Mouse (Mus musculus) c-Kit-negative CD71-positive TER-119-positive erythroid progenitor cells, embryonic 14.5 days (primary cell): ENCODE results near the gene Tmem39b.

Experiments used
- DNase-seq: peaks from one replicate; pipeline ENCODE4 v3.0.0-alpha.2; 2013; ENCODE audit warnings: low read depth, low spot score

Tmem39b gene

GRCm38 (mm10) chr4:129683901-129684493, 12.6 kb downstream of the Tmem39b start:
- no peak for DNase-seq

- DNase-seq, result no peak
These were observed 14.8 kb downstream of the Tmem39b start for GRCm38 (mm10) chr4:129681837-129682236.

GRCm38 (mm10) chr4:129672878-129673449, 23.7 kb downstream of the Tmem39b start:
- no peak for DNase-seq

- DNase-seq, result peak; percentile 73
These were observed 24.4 kb downstream of the Tmem39b start, which contains the start of gene Kpna6 for GRCm38 (mm10) chr4:129672083-129672877. Gene Kpna6 (minus strand): TSS chr4:129672767.

- DNase-seq, result peak; percentile 64
These were observed 25.1 kb downstream of the Tmem39b start for GRCm38 (mm10) chr4:129671491-129672082.

- DNase-seq, result no peak
These were observed 34.3 kb downstream of the Tmem39b start for GRCm38 (mm10) chr4:129662255-129662813.

- no peak for DNase-seq
These were observed 35.1 kb downstream of the Tmem39b start for GRCm38 (mm10) chr4:129661584-129661983.

GRCm38 (mm10) chr4:129654770-129655169, 41.9 kb downstream of the Tmem39b start:
- no peak for DNase-seq

GRCm38 (mm10) chr4:129650359-129650758, 46.3 kb downstream of the Tmem39b start:
- no peak for DNase-seq

- no peak for DNase-seq
These were observed 48.0 kb downstream of the Tmem39b start for GRCm38 (mm10) chr4:129648656-129649055.

- DNase-seq, result no peak
These were observed 51.4 kb downstream of the Tmem39b start for GRCm38 (mm10) chr4:129645204-129645603.

GRCm38 (mm10) chr4:129641756-129642155, 54.9 kb downstream of the Tmem39b start:
- DNase-seq, result no peak

- DNase-seq, result peak; percentile 87
These were observed 55.8 kb downstream of the Tmem39b start, which contains the start of gene Txlna for GRCm38 (mm10) chr4:129640638-129641467. Gene Txlna (minus strand): TSS chr4:129641065.

GRCm38 (mm10) chr4:129640101-129640637, 56.5 kb downstream of the Tmem39b start:
- no peak for DNase-seq

GRCm38 (mm10) chr4:129639221-129639620, 57.4 kb downstream of the Tmem39b start:
- DNase-seq, result no peak

GRCm38 (mm10) chr4:129633852-129634251, 62.8 kb downstream of the Tmem39b start:
- no peak for DNase-seq

GRCm38 (mm10) chr4:129631867-129632266, 64.8 kb downstream of the Tmem39b start:
- no peak for DNase-seq

- no peak for DNase-seq
These were observed 65.7 kb downstream of the Tmem39b start for GRCm38 (mm10) chr4:129630944-129631343.
